Mouse (Mus musculus) heart, postnatal 10 days (tissue): ENCODE measurements around the gene 1700088E04Rik. TPM values are rescaled to one million over a fixed set of nuclear protein-coding genes. Genes with fewer than 3 reads are reported as not detected.

ENCODE experiments used
- DNase-seq, 2 experiments: peaks; one replicate each; pipeline ENCODE4 v3.0.0; 2021
- intact Hi-C: fragments of 180-260 bp; cut with DNase I; formaldehyde crosslinking; loops from one replicate; pipeline ENCODE4 v1.15.1; 2025
- total RNA-seq, 2 experiments: library from RNA; stranded (reverse); gene quantifications; 2 replicates each; pipeline ENCODE4 v1.2.3; 2021

The 1700088E04Rik gene
- total RNA-seq, 2 experiments from 2014 or later, result 1.8 to 2.3 TPM

- intact Hi-C loops, result no loop called here
- DNase-seq, result no peak
Observed at GRCm38 (mm10) chr15:79103264-79103663, 37.8 kb downstream of the 1700088E04Rik start.

- intact Hi-C loops, result no loop called here
Observed at GRCm38 (mm10) chr15:79101531-79101930, 39.5 kb downstream of the 1700088E04Rik start.

GRCm38 (mm10) chr15:79100391-79100790, 40.7 kb downstream of the 1700088E04Rik start:
- intact Hi-C loops, result no loop called here
- no peak for DNase-seq

More at GRCm38 (mm10) chr15:79101531-79101930, 39.5 kb downstream of the 1700088E04Rik start:
- DNase-seq, result no peak

GRCm38 (mm10) chr15:79099456-79099855, 41.6 kb downstream of the 1700088E04Rik start:
- intact Hi-C loops, result no loop called here

GRCm38 (mm10) chr15:79098868-79099267, 42.2 kb downstream of the 1700088E04Rik start:
- DNase-seq, result peak; percentile 58 to 59
- intact Hi-C loops, result no loop called here

More at GRCm38 (mm10) chr15:79099456-79099855, 41.6 kb downstream of the 1700088E04Rik start:
- DNase-seq, result no peak

GRCm38 (mm10) chr15:79098220-79098619, 42.8 kb downstream of the 1700088E04Rik start:
- DNase-seq, result peak in 1 of 2 experiments; percentile 54

GRCm38 (mm10) chr15:79097611-79098025, 43.4 kb downstream of the 1700088E04Rik start:
- intact Hi-C loops, result no loop called here
- DNase-seq, result peak; percentile 85 to 90

More at GRCm38 (mm10) chr15:79098220-79098619, 42.8 kb downstream of the 1700088E04Rik start:
- intact Hi-C loops, result no loop called here

GRCm38 (mm10) chr15:79097135-79097534, 43.9 kb downstream of the 1700088E04Rik start:
- intact Hi-C loops, result no loop called here
- DNase-seq, result no peak

- DNase-seq, result peak in 1 of 2 experiments; percentile 37
Observed at GRCm38 (mm10) chr15:79096556-79096955, 44.5 kb downstream of the 1700088E04Rik start.

GRCm38 (mm10) chr15:79095483-79095882, 45.6 kb downstream of the 1700088E04Rik start:
- intact Hi-C loops, result loop anchor here (1.0 kb wide), 1 partner anchor 50 kb away; no protein-coding TSS in a partner anchor

More at GRCm38 (mm10) chr15:79096556-79096955, 44.5 kb downstream of the 1700088E04Rik start:
- intact Hi-C loops, result no loop called here

GRCm38 (mm10) chr15:79093083-79093839, 47.8 kb downstream of the 1700088E04Rik start:
- intact Hi-C loops, result loop anchor here (1.0 kb wide), 2 partner anchors 33 to 55 kb away; no protein-coding TSS in a partner anchor

More at GRCm38 (mm10) chr15:79095483-79095882, 45.6 kb downstream of the 1700088E04Rik start:
- no peak for DNase-seq

GRCm38 (mm10) chr15:79092284-79092683, 48.8 kb downstream of the 1700088E04Rik start:
- intact Hi-C loops, result no loop called here

More at GRCm38 (mm10) chr15:79093083-79093839, 47.8 kb downstream of the 1700088E04Rik start:
- DNase-seq, result peak; percentile 66 to 73

GRCm38 (mm10) chr15:79079567-79079966, 61.5 kb downstream of the 1700088E04Rik start:
- intact Hi-C loops, result no loop called here
- DNase-seq, result no peak

More at GRCm38 (mm10) chr15:79092284-79092683, 48.8 kb downstream of the 1700088E04Rik start:
- no peak for DNase-seq

Other genes with a start within 250 kb of the 1700088E04Rik start
- not detected for gene Gm49510, start 241.6 kb downstream of the 1700088E04Rik start, total RNA-seq
- gene Sh3bp1, start 241.5 kb downstream of the 1700088E04Rik start, total RNA-seq, result 1 to 10 TPM; 6.3 to 8.2 TPM
- gene Pdxp, start 227.3 kb downstream of the 1700088E04Rik start, total RNA-seq, result 1 to 10 TPM; 2.8 to 3.2 TPM
- 100 to 1,000 TPM; 372 to 385 TPM for gene Lgals1, start 214.5 kb downstream of the 1700088E04Rik start, total RNA-seq
- gene Nol12, start 206.3 kb downstream of the 1700088E04Rik start, total RNA-seq, result 10 to 100 TPM; 17.8 to 18.9 TPM
- gene Triobp, start 193.5 kb downstream of the 1700088E04Rik start, total RNA-seq, result 10 to 100 TPM; 49.2 to 58.0 TPM
- 100 to 1,000 TPM; 208 to 227 TPM for gene H1f0, start 112.8 kb downstream of the 1700088E04Rik start, total RNA-seq
- gene Galr3, start 99.4 kb downstream of the 1700088E04Rik start, total RNA-seq, result not detected
- 10 to 100 TPM in 1 of 2 experiments, 1 to 10 TPM in 1; 9.1 to 10.7 TPM for gene Ankrd54, start 78.4 kb downstream of the 1700088E04Rik start, total RNA-seq
- 10 to 100 TPM; 94.5 to 95.7 TPM for gene Eif3l, start 66.1 kb downstream of the 1700088E04Rik start, total RNA-seq
- 10 to 100 TPM; 80.2 to 82.8 TPM for gene Micall1, start 32.4 kb downstream of the 1700088E04Rik start, total RNA-seq
- gene Polr2f, start 244 bp downstream of the 1700088E04Rik start, total RNA-seq, result 100 to 1,000 TPM; 118 to 130 TPM
- gene Sox10, start 24.0 kb upstream of the 1700088E04Rik start, total RNA-seq, result 1 to 10 TPM; 1.6 to 2.4 TPM
- 10 to 100 TPM; 25.1 to 25.8 TPM for gene Pick1, start 87.9 kb upstream of the 1700088E04Rik start, total RNA-seq
- 1 to 10 TPM; 1.0 to 1.1 TPM for gene Gm49486, start 88.1 kb upstream of the 1700088E04Rik start, total RNA-seq
- under 1 TPM; 0.15 to 0.24 TPM for gene Slc16a8, start 113.5 kb upstream of the 1700088E04Rik start, total RNA-seq
- gene Baiap2l2, start 144.3 kb upstream of the 1700088E04Rik start, total RNA-seq, result under 1 TPM in 1 of 2 experiments, not detected in 1; 0.62 TPM
- 10 to 100 TPM in 1 of 2 experiments, 1 to 10 TPM in 1; 9.1 to 11.1 TPM for gene Pla2g6, start 187.1 kb upstream of the 1700088E04Rik start, total RNA-seq
- gene Maff, start 205.4 kb upstream of the 1700088E04Rik start, total RNA-seq, result 1 to 10 TPM; 4.8 to 6.0 TPM